Mouse (Mus musculus): ENCODE results near the gene Dusp12.
A peak's percentile ranks its signal among the peaks of the same experiment; 100 is the strongest.

Dusp12 gene

GRCm38 (mm10) chr1:170884978-170885561 is at the start of gene Dusp12, which contains the start of gene Gm26620:
TSS of gene Dusp12 (minus strand) at chr1:170885540.
TSS of gene Gm26620 (plus strand) at chr1:170885065.
- DNase-seq (ENCODE audit: low spot score in 2 of 2) = peak; percentile 72 to 85

GRCm38 (mm10) chr1:170934383-170934782 is 49.0 kb upstream of the Dusp12 start:
- no peak for DNase-seq (ENCODE audit: low spot score in 2 of 2)

- no peak for DNase-seq (ENCODE audit: low spot score in 2 of 2)
Observed at GRCm38 (mm10) chr1:170933940-170934339, 48.6 kb upstream of the Dusp12 start.

GRCm38 (mm10) chr1:170933386-170933920 is 48.1 kb upstream of the Dusp12 start:
- no peak for DNase-seq (ENCODE audit: low spot score in 2 of 2)

GRCm38 (mm10) chr1:170932043-170932442 is 46.7 kb upstream of the Dusp12 start:
- DNase-seq (ENCODE audit: low spot score in 2 of 2) = no peak

GRCm38 (mm10) chr1:170929245-170929644 is 43.9 kb upstream of the Dusp12 start:
- no peak for DNase-seq (ENCODE audit: low spot score in 2 of 2)

GRCm38 (mm10) chr1:170928467-170928866 is 43.1 kb upstream of the Dusp12 start:
- DNase-seq (ENCODE audit: low spot score in 2 of 2) = no peak

GRCm38 (mm10) chr1:170927378-170927777 is 42.0 kb upstream of the Dusp12 start, which contains the start of gene Fcrla:
TSS of gene Fcrla (minus strand) at chr1:170927583.
- DNase-seq (ENCODE audit: low spot score in 2 of 2) = no peak

- no peak for DNase-seq (ENCODE audit: low spot score in 2 of 2)
Observed at GRCm38 (mm10) chr1:170926941-170927340, 41.6 kb upstream of the Dusp12 start.

GRCm38 (mm10) chr1:170924485-170924884 is 39.1 kb upstream of the Dusp12 start:
- DNase-seq (ENCODE audit: low spot score in 2 of 2) = no peak

GRCm38 (mm10) chr1:170919308-170919707 is 34.0 kb upstream of the Dusp12 start:
- no peak for DNase-seq (ENCODE audit: low spot score in 2 of 2)

- DNase-seq (ENCODE audit: low spot score in 2 of 2) = no peak
Observed at GRCm38 (mm10) chr1:170915657-170916056, 30.3 kb upstream of the Dusp12 start.

GRCm38 (mm10) chr1:170912891-170913615 is 27.7 kb upstream of the Dusp12 start, which contains the start of gene Fcrlb:
TSS of gene Fcrlb (minus strand) at chr1:170912941.
- DNase-seq (ENCODE audit: low spot score in 2 of 2) = no peak

GRCm38 (mm10) chr1:170911907-170912660 is 26.7 kb upstream of the Dusp12 start:
- DNase-seq (ENCODE audit: low spot score in 2 of 2) = no peak

GRCm38 (mm10) chr1:170908341-170908740 is 23.0 kb upstream of the Dusp12 start:
- DNase-seq (ENCODE audit: low spot score in 2 of 2) = no peak

GRCm38 (mm10) chr1:170907456-170908191 is 22.3 kb upstream of the Dusp12 start:
- DNase-seq (ENCODE audit: low spot score in 2 of 2) = no peak

- DNase-seq (ENCODE audit: low spot score in 2 of 2) = no peak
Observed at GRCm38 (mm10) chr1:170907111-170907455, 21.7 kb upstream of the Dusp12 start.

- DNase-seq (ENCODE audit: low spot score in 2 of 2) = no peak
Observed at GRCm38 (mm10) chr1:170903485-170903884, 18.1 kb upstream of the Dusp12 start.

GRCm38 (mm10) chr1:170901536-170902238 is 16.3 kb upstream of the Dusp12 start:
- DNase-seq (ENCODE audit: low spot score in 2 of 2) = peak; percentile 74 to 83

GRCm38 (mm10) chr1:170900799-170901467 is 15.6 kb upstream of the Dusp12 start:
- peak in 1 of 2 experiments; percentile 20 for DNase-seq (ENCODE audit: low spot score in 2 of 2)
